Mouse (Mus musculus) stomach, embryonic 14.5 days (tissue): ENCODE measurements around the gene Dgke. TPM values are rescaled to one million over a fixed set of nuclear protein-coding genes. Genes with fewer than 3 reads are reported as not detected.
"Not testable (repeated sequence)": the region's sequence is repeated elsewhere in the genome, so short reads cannot be mapped to it uniquely, and the experiment has no call there.

ENCODE experiments used
- ATAC-seq: fragments of 200-750 bp; cut with Nextera tagmentation; 2 replicates; pipeline ENCODE4 v1.8.0; 2017; ENCODE audit warnings: low read depth, moderate TSS enrichment; ENCODE audit not compliant: insufficient number of reproducible peaks, insufficient read depth, low FRiP score
- H3K27ac ChIP-seq: fragments of 300-500 bp; sonication (generic); 2 replicates; pipeline ENCODE4 v1.5.1; 2014; ENCODE audit warnings: mild to moderate bottlenecking, low read length, moderate library complexity, mixed read lengths
- H3K27me3 ChIP-seq: fragments of 300-500 bp; sonication (generic); 2 replicates; pipeline ENCODE4 v1.6.1; 2014; ENCODE audit warnings: low read length, control low read depth, mixed read lengths; ENCODE audit not compliant: control insufficient read depth, insufficient read depth
- H3K36me3 ChIP-seq: fragments of 300-500 bp; sonication (generic); 2 replicates; pipeline ENCODE4 v1.6.1; 2014; ENCODE audit warnings: mild to moderate bottlenecking, control low read depth, low read length, moderate library complexity, mixed read lengths; ENCODE audit not compliant: control insufficient read depth, insufficient read depth
- H3K4me1 ChIP-seq: fragments of 300-500 bp; sonication (generic); 2 replicates; pipeline ENCODE4 v1.6.1; 2014; ENCODE audit warnings: low read length, control low read depth, mixed read lengths; ENCODE audit not compliant: control insufficient read depth, insufficient read depth
- H3K4me2 ChIP-seq: fragments of 300-500 bp; sonication (generic); replicated peaks from 2 replicates; pipeline ENCODE4 v1.6.1; 2014; ENCODE audit warnings: low read depth, low read length, control low read depth
- H3K4me3 ChIP-seq: fragments of 300-500 bp; sonication (generic); 2 replicates; pipeline ENCODE4 v1.5.1; 2014; ENCODE audit warnings: low read depth, low read length, control low read depth
- H3K9ac ChIP-seq: fragments of 300-500 bp; sonication (generic); replicated peaks from 2 replicates; pipeline ENCODE4 v1.6.1; 2014; ENCODE audit warnings: low read depth, mild to moderate bottlenecking, control low read depth, low read length, moderate library complexity, mixed read lengths
- H3K9me3 ChIP-seq: fragments of 300-500 bp; sonication (generic); 2 replicates; pipeline ENCODE4 v1.6.1; 2016; ENCODE audit warnings: low read depth, low read length, control low read depth; ENCODE audit not compliant: control insufficient read depth
- WGBS: fragments of 180-500 bp; shearing (Covaris S2); extraction: QIAGEN DNeasy Blood & Tissue Kit; methylation state at CpG from one replicate; pipeline ENCODE4 v1.1.7; 2014; 5-methylcytosine and 5-hydroxymethylcytosine counted together
- polyA plus RNA-seq: library from polyadenylated mRNA; unstranded; fragments of >200 nt; fragmentation: Nextera tagmentation; extraction: Ambion mirVana; gene quantifications from 2 replicates; pipeline ENCODE4 v1.2.1, GENCODE M21; 2014

Dgke gene
- polyA plus RNA-seq, 1 experiment from 2014 or later: 5.2 TPM

DNA sequence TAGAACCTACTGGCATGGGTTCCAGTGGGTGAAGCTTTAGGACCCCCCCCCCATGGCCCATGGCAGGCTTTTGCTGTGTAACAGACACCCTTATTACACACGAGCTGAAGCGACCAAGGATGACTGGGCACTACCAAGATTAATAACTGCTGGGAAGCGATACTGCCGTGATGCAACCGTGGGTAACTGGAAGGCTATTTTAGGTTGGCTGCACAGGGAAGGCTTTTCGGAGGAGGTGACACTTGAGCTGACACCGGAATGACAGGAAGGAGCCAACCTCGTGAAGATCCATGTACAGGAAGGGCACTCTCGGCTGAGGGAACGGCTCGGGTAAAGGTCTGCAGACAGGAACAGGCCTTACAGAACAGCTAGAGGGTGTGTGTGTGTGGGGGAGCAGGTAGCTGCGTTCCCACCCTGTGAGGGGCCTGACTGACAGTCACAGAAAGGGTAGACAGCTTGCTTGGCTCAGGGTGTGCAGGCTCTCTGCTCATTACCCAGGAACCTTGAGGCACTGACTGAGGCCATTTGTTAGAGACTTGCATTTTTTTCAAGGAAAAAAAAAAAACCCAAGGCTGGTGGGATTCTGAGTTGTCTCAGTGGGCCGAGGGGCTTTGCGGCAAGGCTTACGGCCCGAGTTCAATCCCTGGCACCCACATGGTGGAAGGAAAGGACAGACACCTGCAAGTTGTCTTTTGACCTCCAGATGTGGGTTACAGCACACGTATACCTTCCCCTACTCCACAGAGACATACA is 31.6 kb upstream of the Dgke start:
- no peaks in the 10 kb centered on the region for H3K9me3 ChIP-seq

DNA sequence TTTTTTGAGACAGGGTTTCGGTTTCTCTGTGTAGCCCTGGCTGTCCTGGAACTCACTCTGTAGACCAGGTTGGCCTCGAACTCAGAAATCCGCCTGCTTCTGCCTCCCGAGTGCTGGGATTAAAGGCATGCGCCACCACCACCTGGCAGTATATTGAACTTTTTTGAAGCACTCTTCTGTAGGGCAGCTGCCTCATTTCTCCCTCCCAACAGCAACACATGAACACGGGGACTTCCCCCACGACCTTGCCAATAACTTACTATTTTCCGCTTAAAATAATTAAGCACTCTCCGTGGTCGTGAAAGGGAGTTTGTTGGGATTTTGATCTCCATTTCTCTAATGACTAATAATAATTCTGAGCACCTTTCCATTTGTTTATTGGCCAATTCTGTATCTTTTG is 30.6 kb upstream of the Dgke start:
- not testable (repeated sequence) for H3K4me3 ChIP-seq, H3K9me3 ChIP-seq, H3K4me2 ChIP-seq, H3K4me1 ChIP-seq, H3K27ac ChIP-seq, H3K36me3 ChIP-seq, H3K27me3 ChIP-seq, H3K9ac ChIP-seq, ATAC-seq
- 92% methylated on average over 10 of the region's 10 CpGs for WGBS

More for the DNA sequence above, 31.6 kb upstream of the Dgke start:
- H3K27ac ChIP-seq: no peak overlapping the region
- no peak for ATAC-seq
- H3K36me3 ChIP-seq: no peaks in the 10 kb centered on the region
- H3K4me1 ChIP-seq: no peaks in the 10 kb centered on the region
- no peaks in the 10 kb centered on the region for H3K27me3 ChIP-seq
- no peak overlapping the region for H3K4me2 ChIP-seq
- no peak overlapping the region for H3K9ac ChIP-seq
- 79% methylated on average over 17 of the region's 17 CpGs for WGBS
- no peak overlapping the region for H3K4me3 ChIP-seq

DNA sequence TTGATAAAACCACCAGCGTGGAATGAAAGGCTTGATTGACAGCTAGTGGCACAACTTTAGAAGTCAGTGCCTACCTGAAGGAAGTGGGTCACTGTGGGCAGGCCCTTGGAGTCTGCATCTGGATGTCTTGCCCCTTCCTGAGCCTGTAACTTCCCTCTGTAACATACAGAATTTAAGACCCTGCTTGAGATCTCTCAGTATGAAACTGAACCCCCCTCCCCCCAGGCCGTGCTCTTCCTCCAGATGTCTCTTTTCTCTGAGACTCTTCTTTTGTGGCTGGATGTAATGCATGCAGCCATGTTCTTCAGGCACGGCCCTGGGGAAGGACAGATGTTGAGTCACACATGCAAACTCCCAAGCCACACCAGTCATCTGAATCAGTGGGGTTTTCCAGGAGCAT is 28.7 kb upstream of the Dgke start:
- no peak overlapping the region for H3K4me2 ChIP-seq
- H3K36me3 ChIP-seq: no peaks in the 10 kb centered on the region
- H3K9ac ChIP-seq: no peak overlapping the region
- H3K9me3 ChIP-seq: no peaks in the 10 kb centered on the region
- no peaks in the 10 kb centered on the region for H3K4me1 ChIP-seq
- no peak overlapping the region for H3K4me3 ChIP-seq
- H3K27ac ChIP-seq: no peak overlapping the region
- 72% methylated on average over 3 of the region's 3 CpGs for WGBS
- ATAC-seq: no peak
- no peaks in the 10 kb centered on the region for H3K27me3 ChIP-seq

DNA sequence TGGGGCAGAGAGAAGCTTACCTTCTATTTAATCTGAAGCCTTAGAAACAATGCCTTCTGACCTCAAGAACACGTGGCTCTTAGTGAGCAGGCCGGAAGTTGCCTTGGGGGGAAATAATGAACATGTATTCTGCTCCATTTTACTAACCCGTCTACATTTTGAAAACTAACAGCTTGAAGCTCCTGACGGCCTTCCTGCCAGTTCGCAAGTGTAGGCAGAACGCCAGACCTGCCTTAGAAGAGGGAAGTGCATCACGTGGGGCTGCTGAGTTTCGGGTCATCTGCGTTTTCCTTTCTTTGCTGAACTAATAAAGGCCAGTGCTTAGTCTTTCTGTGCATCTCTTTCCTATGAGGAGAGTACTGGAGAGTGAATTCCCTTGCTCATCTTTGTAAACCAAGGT is 26.1 kb upstream of the Dgke start:
- no peak overlapping the region for H3K4me2 ChIP-seq
- H3K4me1 ChIP-seq: no peaks in the 10 kb centered on the region
- no peaks in the 10 kb centered on the region for H3K9me3 ChIP-seq
- no peak overlapping the region for H3K4me3 ChIP-seq
- H3K9ac ChIP-seq: no peak overlapping the region
- no peak overlapping the region for H3K27ac ChIP-seq
- no peaks in the 10 kb centered on the region for H3K36me3 ChIP-seq
- 42% methylated on average over 9 of the region's 9 CpGs for WGBS
- H3K27me3 ChIP-seq: no peaks in the 10 kb centered on the region
- no peak for ATAC-seq

DNA sequence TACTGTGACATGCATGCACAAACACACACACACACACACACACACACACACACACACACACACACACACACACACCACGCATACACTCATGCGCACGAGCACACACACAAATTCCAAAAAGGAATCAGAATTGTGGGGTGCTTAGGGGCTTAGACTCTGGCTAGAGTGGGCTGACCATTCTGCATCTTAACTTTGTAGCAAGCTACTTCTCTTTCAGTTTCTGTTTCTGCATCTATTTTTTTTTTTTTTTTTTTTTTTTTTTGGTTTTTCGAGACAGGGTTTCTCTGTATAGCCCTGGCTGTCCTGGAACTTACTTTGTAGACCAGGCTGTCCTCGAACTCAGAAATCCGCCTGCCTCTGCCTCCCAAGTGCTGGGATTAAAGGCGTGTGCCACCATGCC is 23.7 kb upstream of the Dgke start:
- not testable (repeated sequence) for H3K4me1 ChIP-seq, ATAC-seq, H3K4me2 ChIP-seq, H3K9me3 ChIP-seq, H3K4me3 ChIP-seq, H3K27me3 ChIP-seq, H3K27ac ChIP-seq, H3K36me3 ChIP-seq, H3K9ac ChIP-seq
- 91% methylated on average over 7 of the region's 7 CpGs for WGBS

DNA sequence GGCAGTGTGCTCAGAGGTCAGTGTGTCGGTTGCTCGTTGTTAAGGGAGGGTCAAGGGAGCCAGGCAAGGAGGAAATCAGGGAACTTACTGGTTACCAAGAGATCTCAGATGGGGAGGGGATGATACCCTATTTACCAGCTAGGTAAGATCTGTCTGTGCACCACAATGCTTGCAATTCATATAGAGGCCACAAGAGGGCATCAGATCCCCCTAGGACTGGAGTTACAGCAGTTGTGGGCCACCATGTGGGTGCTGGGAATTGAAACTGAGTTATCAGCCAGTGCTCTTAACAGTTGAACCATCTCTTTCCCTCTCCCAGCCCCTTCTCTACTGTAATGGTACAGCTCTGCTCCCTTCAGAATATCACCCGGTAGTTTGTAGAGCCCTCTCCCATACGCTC is 22.1 kb upstream of the Dgke start:
- no peaks in the 10 kb centered on the region for H3K4me1 ChIP-seq
- H3K36me3 ChIP-seq: no peaks in the 10 kb centered on the region
- H3K27ac ChIP-seq: no peak overlapping the region
- no peak for ATAC-seq
- WGBS: 79% methylated on average over 4 of the region's 4 CpGs
- no peak overlapping the region for H3K4me3 ChIP-seq
- no peaks in the 10 kb centered on the region for H3K9me3 ChIP-seq
- H3K9ac ChIP-seq: no peak overlapping the region
- H3K27me3 ChIP-seq: no peaks in the 10 kb centered on the region
- no peak overlapping the region for H3K4me2 ChIP-seq

DNA sequence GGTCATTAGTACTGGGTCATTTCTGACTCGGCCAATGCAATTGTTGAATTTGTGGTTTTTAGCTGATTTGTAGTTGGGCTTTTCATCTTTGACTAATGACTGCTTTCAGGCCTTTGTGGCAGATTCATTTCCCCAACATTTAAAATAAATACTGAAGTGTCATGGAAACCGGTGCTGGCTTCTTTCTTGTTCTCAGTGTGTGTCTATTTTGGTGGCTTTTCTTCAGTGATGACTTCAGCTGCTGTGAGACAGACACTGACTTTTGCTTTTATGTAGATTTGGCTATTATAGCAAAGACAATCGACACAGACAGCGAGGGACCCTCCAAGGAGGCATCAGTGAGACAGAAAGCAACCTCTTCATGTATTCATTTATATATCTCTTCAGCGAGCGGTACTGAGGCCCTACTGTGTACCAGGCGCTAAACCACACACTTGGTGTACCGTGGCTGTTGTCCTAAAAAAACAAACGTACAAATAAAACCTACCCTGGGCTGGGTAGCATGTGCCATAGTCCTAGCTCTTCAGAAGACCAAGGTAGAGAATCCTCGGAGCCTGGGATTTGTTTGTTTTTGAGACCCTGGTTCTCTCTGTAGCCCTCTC is 19.7 kb upstream of the Dgke start:
- no peak for ATAC-seq
- no peaks in the 10 kb centered on the region for H3K27me3 ChIP-seq
- no peak overlapping the region for H3K4me2 ChIP-seq
- no peak overlapping the region for H3K9ac ChIP-seq
- no peaks in the 10 kb centered on the region for H3K9me3 ChIP-seq
- WGBS: 70% methylated on average over 10 of the region's 10 CpGs
- no peak overlapping the region for H3K4me3 ChIP-seq
- H3K27ac ChIP-seq: no peak overlapping the region
- H3K36me3 ChIP-seq: no peaks in the 10 kb centered on the region
- H3K4me1 ChIP-seq: no peaks in the 10 kb centered on the region

DNA sequence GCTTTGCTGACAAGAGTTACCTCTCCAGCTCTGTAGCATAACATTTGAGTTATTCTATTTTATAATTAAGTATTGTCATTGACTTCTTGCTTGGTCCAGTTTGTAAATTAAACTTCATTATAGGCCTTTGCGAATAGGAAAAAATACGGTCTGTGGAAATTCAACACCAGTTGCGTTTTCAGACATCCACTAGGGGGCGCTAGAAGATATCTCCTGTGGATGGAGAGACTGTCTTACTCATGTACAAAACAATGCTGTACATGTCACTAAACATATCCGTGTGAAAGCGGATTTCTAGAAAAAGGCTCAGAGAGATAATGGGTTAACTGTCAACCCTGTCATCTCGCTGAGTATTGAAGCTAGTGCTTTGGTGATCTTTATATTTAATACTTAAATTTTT is 18.0 kb upstream of the Dgke start:
- H3K9ac ChIP-seq: no peak overlapping the region

DNA sequence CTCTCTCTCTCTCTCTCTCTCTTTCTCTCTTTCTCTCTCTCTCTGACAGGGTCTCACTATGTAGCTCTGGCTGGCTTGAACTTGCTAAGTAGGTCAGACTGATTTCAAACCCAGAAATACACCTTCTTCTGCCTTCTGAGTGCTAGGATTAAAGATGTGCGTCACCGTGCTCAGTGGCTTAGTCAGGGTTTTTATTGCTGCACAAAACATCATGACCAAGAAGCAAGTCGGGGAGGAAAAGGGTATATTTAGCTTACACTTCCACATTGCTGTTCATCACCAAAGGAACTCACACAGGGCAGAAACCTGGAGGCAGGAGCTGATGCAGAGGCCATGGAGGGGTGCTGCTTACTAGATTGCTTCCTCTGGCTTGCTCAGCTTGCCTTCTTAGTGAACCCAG is 16.0 kb upstream of the Dgke start:
- not testable (repeated sequence) for H3K4me2 ChIP-seq, H3K4me1 ChIP-seq, H3K27me3 ChIP-seq, H3K36me3 ChIP-seq, H3K9me3 ChIP-seq, H3K9ac ChIP-seq, H3K4me3 ChIP-seq, ATAC-seq, H3K27ac ChIP-seq
- WGBS: 84% methylated on average over 3 of the region's 3 CpGs

More for the DNA sequence above, 18.0 kb upstream of the Dgke start:
- H3K4me1 ChIP-seq: no peaks in the 10 kb centered on the region
- no peaks in the 10 kb centered on the region for H3K27me3 ChIP-seq
- H3K9me3 ChIP-seq: no peaks in the 10 kb centered on the region
- WGBS: 44% methylated on average over 7 of the region's 7 CpGs
- H3K36me3 ChIP-seq: no peaks in the 10 kb centered on the region
- ATAC-seq: no peak
- H3K27ac ChIP-seq: no peak overlapping the region
- no peak overlapping the region for H3K4me3 ChIP-seq
- H3K4me2 ChIP-seq: no peak overlapping the region
